Mouse (Mus musculus) liver, adult 2 months (tissue): ENCODE measurements at regions not wholly inside any gene's neighbourhood (a gene's known extent, or its start where the extent isn't known, plus 50 kb on each side); places are given as distances from the start of the nearest gene placed in this dataset.

Source experiments
- CTCF ChIP-seq: fragments of 200-500 bp; IDR thresholded peaks from 2 replicates; pipeline ENCODE4 v1.5.1; 2011; ENCODE audit warnings: low read depth, low read length, control low read depth
- POLR2A ChIP-seq: fragments of 200-500 bp; IDR thresholded peaks from 2 replicates; pipeline ENCODE4 v1.6.1; 2011; ENCODE audit warnings: low read length, control low read depth; ENCODE audit not compliant: insufficient read depth; ENCODE audit errors: extremely low read depth

- TF ChIP-seq CTCF (no peak), POLR2A (no peak)
These were observed 727.5 kb downstream of the Stpg2 start for GRCm38 (mm10) chr3:139933039-139933438.
